Mouse (Mus musculus) C2C12 (cell line): ENCODE data around the gene Zbtb8a.

Source experiments
- CEBPB ChIP-seq: IDR thresholded peaks from one replicate; pipeline ENCODE4 v1.6.1; 2011; ENCODE audit warnings: low read depth, mild to moderate bottlenecking, control low read depth, moderate library complexity
- USF1 ChIP-seq: IDR thresholded peaks from one replicate; pipeline ENCODE4 v1.6.1; 2011; ENCODE audit warnings: low read depth, mild to moderate bottlenecking, control low read depth, moderate library complexity

GRCm38 (mm10) chr4:129341888-129342287, 36.0 kb downstream of the Zbtb8a start:
- no peak for TF ChIP-seq USF1
- TF ChIP-seq CEBPB: no peak
